13 mouse cellular contexts compared by ENCODE assay signal in the genomic region with DNA sequence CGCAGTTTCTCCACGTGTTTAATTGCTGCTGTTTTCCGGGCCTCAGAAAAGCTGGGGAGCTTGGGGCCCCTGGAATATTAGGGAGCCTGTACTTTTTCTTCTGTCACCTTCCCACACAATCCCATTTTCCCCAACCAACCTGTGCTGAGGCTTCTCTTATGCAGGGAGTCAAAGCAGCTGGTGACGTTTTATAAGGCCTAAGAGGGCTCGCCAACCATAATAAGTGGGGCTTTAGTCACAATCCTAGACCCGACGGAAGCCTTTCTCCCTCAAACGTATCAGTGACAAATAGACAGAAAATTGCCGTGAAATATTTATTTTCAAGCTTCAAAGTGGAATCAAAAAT.
DNase-seq lines count a peak whose midpoint lies in the region; ATAC-seq and TF ChIP-seq lines count a peak whose summit lies in the region.
"Had no signal": no experiment of that assay in that cellular context is flagged by ENCODE, and none has a peak within 500 bp of the region (broad histone marks: within the 10 kb centered on the region; RNA-seq: fewer than 3 reads in every experiment).

No protein-coding gene starts in this region.

- H3K9ac ChIP-seq in intestine, embryonic 14.5 days (ENCODE audit: low read length), result no peak overlapping the region
- H3K9ac ChIP-seq in intestine, postnatal 0 days (ENCODE audit: low read depth, low read length), result no peak overlapping the region
- no peak overlapping the region for H3K9ac ChIP-seq in neural tube, embryonic 11.5 days (ENCODE audit: low read length)
- no peak overlapping the region for H3K9ac ChIP-seq in limb, embryonic 13.5 days
- no peak overlapping the region for H3K9ac ChIP-seq in stomach, postnatal 0 days (ENCODE audit: low read length)

- no peak for ATAC-seq in intestine, embryonic 14.5 days (replicated peaks; ENCODE audit: low FRiP score, low TSS enrichment, low read depth)
- no peak for ATAC-seq in intestine, postnatal 0 days
- no peak for ATAC-seq in neural tube, embryonic 11.5 days (ENCODE audit: insufficient read depth, low FRiP score, low TSS enrichment)
- peak; percentile 52; the same call in 1 of the 2 replicates for ATAC-seq in limb, embryonic 13.5 days (ENCODE audit: low FRiP score, low read depth)
- ATAC-seq in stomach, postnatal 0 days (ENCODE audit: low FRiP score, low TSS enrichment), result no peak

- 0 out of 2 replicates have a peak overlapping the region, but pooled peaks have one; percentile 14 for H3K27ac ChIP-seq in intestine, embryonic 14.5 days (ENCODE audit: low read depth)
- H3K27ac ChIP-seq in intestine, postnatal 0 days (ENCODE audit: low read depth, low read length), result no peak overlapping the region
- H3K27ac ChIP-seq in neural tube, embryonic 11.5 days (ENCODE audit: low read depth, low read length), result no peak overlapping the region
- H3K27ac ChIP-seq in limb, embryonic 13.5 days, result peak overlapping the region; percentile 83
- H3K27ac ChIP-seq in stomach, postnatal 0 days (replicated peaks), result peak overlapping the region; percentile 42; the same call in 1 of the 2 replicates

- no peak for TF ChIP-seq EP300 in stomach, postnatal 0 days (optimal IDR thresholded peaks at IDR 0.05)

- peak overlapping the region; percentile 9; the same call in 1 of the 2 replicates for H3K4me2 ChIP-seq in intestine, embryonic 14.5 days (ENCODE audit: low read length)
- no peak overlapping the region for H3K4me2 ChIP-seq in intestine, postnatal 0 days (replicated peaks; ENCODE audit: low read depth)
- peak overlapping the region; percentile 13; the same call in 1 of the 2 replicates for H3K4me2 ChIP-seq in neural tube, embryonic 11.5 days (ENCODE audit: low read depth)
- H3K4me2 ChIP-seq in limb, embryonic 13.5 days (replicated peaks), result peak overlapping the region; percentile 57
- no peak overlapping the region; the same call in 1 of the 2 replicates for H3K4me2 ChIP-seq in stomach, postnatal 0 days (replicated peaks; ENCODE audit: low read depth)

- peaks cover 13% of the 10 kb centered on the region for H3K4me1 ChIP-seq in intestine, embryonic 14.5 days (replicated peaks; ENCODE audit: control insufficient read depth, insufficient read depth, low read length)
- H3K4me1 ChIP-seq in intestine, postnatal 0 days (replicated peaks; ENCODE audit: control insufficient read depth, insufficient read depth, low read length), result 0 out of 2 replicates have a peak, but pooled peaks cover 2% of the 10 kb centered on the region
- H3K4me1 ChIP-seq in neural tube, embryonic 11.5 days (ENCODE audit: control insufficient read depth, insufficient read depth, low read length), result peaks cover 7% of the 10 kb centered on the region; the same call in 1 of the 2 replicates
- peaks cover 26% of the 10 kb centered on the region for H3K4me1 ChIP-seq in limb, embryonic 13.5 days
- H3K4me1 ChIP-seq in stomach, postnatal 0 days (replicated peaks; ENCODE audit: control insufficient read depth, insufficient read depth), result peaks cover 9% of the 10 kb centered on the region; the same call in 1 of the 2 replicates

- no peak overlapping the region for H3K4me3 ChIP-seq in intestine, embryonic 14.5 days (ENCODE audit: low read depth, low read length)
- no peak overlapping the region for H3K4me3 ChIP-seq in intestine, postnatal 0 days (ENCODE audit: low read depth, low read length)
- H3K4me3 ChIP-seq in neural tube, embryonic 11.5 days (ENCODE audit: low read depth, low read length), result no peak overlapping the region
- H3K4me3 ChIP-seq in limb, embryonic 13.5 days, result peak overlapping the region; percentile 22
- no peak overlapping the region for H3K4me3 ChIP-seq in stomach, postnatal 0 days (ENCODE audit: low read depth, low read length)

- WGBS in intestine, embryonic 14.5 days, result 47% methylated on average over 9 of the region's 9 CpGs
- WGBS in intestine, postnatal 0 days, result 62% methylated on average over 9 of the region's 9 CpGs
- 55% methylated on average over 9 of the region's 9 CpGs for WGBS in neural tube, embryonic 11.5 days
- WGBS in limb, embryonic 13.5 days, result 12% methylated on average over 9 of the region's 9 CpGs
- WGBS in stomach, postnatal 0 days, result 32% methylated on average over 9 of the region's 9 CpGs

- H3K36me3 ChIP-seq in intestine, embryonic 14.5 days (ENCODE audit: control insufficient read depth, insufficient read depth, low read length), result peaks cover 7% of the 10 kb centered on the region; the same call in 1 of the 2 replicates
- 0 out of 2 replicates have a peak, but pooled peaks cover 3% of the 10 kb centered on the region for H3K36me3 ChIP-seq in intestine, postnatal 0 days (ENCODE audit: control insufficient read depth, insufficient read depth)
- no peaks in the 10 kb centered on the region for H3K36me3 ChIP-seq in neural tube, embryonic 11.5 days (ENCODE audit: control insufficient read depth, insufficient read depth, low read length)
- H3K36me3 ChIP-seq in limb, embryonic 13.5 days, result no peaks in the 10 kb centered on the region
- H3K36me3 ChIP-seq in stomach, postnatal 0 days (ENCODE audit: control insufficient read depth, insufficient read depth, low read length), result no peaks in the 10 kb centered on the region

- no peaks in the 10 kb centered on the region for H3K27me3 ChIP-seq in intestine, embryonic 14.5 days (replicated peaks; ENCODE audit: control insufficient read depth, insufficient read depth, low read length)
- H3K27me3 ChIP-seq in intestine, postnatal 0 days (replicated peaks; ENCODE audit: control insufficient read depth, insufficient read depth, low read length), result no peaks in the 10 kb centered on the region
- no peaks in the 10 kb centered on the region for H3K27me3 ChIP-seq in neural tube, embryonic 11.5 days (ENCODE audit: control insufficient read depth, insufficient read depth, low read length)
- no peaks in the 10 kb centered on the region for H3K27me3 ChIP-seq in limb, embryonic 13.5 days
- no peaks in the 10 kb centered on the region for H3K27me3 ChIP-seq in stomach, postnatal 0 days (ENCODE audit: control insufficient read depth, insufficient read depth, low read length)

- no peak for DNase-seq in intestine, embryonic 14.5 days (ENCODE audit: low spot score)
- no peak for DNase-seq in neural tube, embryonic 11.5 days (ENCODE audit: low spot score)
- no peak for DNase-seq in neural tube, embryonic 10.5 days (ENCODE audit: extremely low spot score, low spot score)
- no peak for DNase-seq in stomach, postnatal 0 days (ENCODE audit: low spot score)
- no peak for DNase-seq in adrenal gland, postnatal 25 days
- DNase-seq in kidney, postnatal 25 days, result no peak
- DNase-seq: cerebellum, adult 9-11 months; heart, postnatal 14 days; kidney, adult 8-10 months; lung, postnatal 36 days; thymus, adult 2 months had no signal

- no peak for TF ChIP-seq CTCF in intestine, postnatal 0 days (IDR thresholded peaks at IDR 0.05; ENCODE audit: low read depth)
- TF ChIP-seq CTCF in stomach, postnatal 0 days (IDR thresholded peaks at IDR 0.05; ENCODE audit: low read depth), result no peak

- H3K9me3 ChIP-seq in intestine, embryonic 14.5 days (ENCODE audit: control insufficient read depth, low read length), result no peaks in the 10 kb centered on the region
- no peaks in the 10 kb centered on the region for H3K9me3 ChIP-seq in intestine, postnatal 0 days (ENCODE audit: control insufficient read depth)
- no peaks in the 10 kb centered on the region for H3K9me3 ChIP-seq in neural tube, embryonic 11.5 days (ENCODE audit: control insufficient read depth, low read length)
- H3K9me3 ChIP-seq in limb, embryonic 13.5 days, result no peaks in the 10 kb centered on the region
- no peaks in the 10 kb centered on the region for H3K9me3 ChIP-seq in stomach, postnatal 0 days (ENCODE audit: control insufficient read depth, low read length)

Comparison
In these comparisons a context has a peak if more than half of its experiments do, and no peak if none do; other contexts are left out.
1. H3K27ac ChIP-seq: peak in intestine, embryonic 14.5 days (single experiment), limb, embryonic 13.5 days (single experiment) and stomach, postnatal 0 days (single experiment); none in intestine, postnatal 0 days (single experiment) and neural tube, embryonic 11.5 days (single experiment).
2. H3K4me2 ChIP-seq: peak in intestine, embryonic 14.5 days (single experiment), neural tube, embryonic 11.5 days (single experiment) and limb, embryonic 13.5 days (single experiment); none in intestine, postnatal 0 days (single experiment) and stomach, postnatal 0 days (single experiment).